Mouse (Mus musculus) MEL (cell line): ENCODE results near the gene Ms4a7. TPM values are rescaled to one million over a fixed set of nuclear protein-coding genes. Genes with fewer than 3 reads are reported as not detected.
A peak's percentile ranks its signal among the peaks of the same experiment; 100 is the strongest.

Source experiments
- DNase-seq: peaks from one replicate; pipeline ENCODE4 v3.0.0; 2011; ENCODE audit warnings: low read depth, low spot score
- H3K27ac ChIP-seq: 2 replicates; pipeline ENCODE4 v1.5.1; 2012; ENCODE audit warnings: low read depth, mild to moderate bottlenecking, control low read depth, low read length, moderate library complexity; ENCODE audit not compliant: control insufficient read depth
- H3K27me3 ChIP-seq, 2 experiments: fragments of 150-350 bp in 1 of 2; sonication (generic) in 1 of 2; 2 replicates each; pipeline ENCODE4 v1.6.1; 2012; ENCODE audit warnings: low read length in 2 of 2, mild to moderate bottlenecking in 2 of 2, improper control_type of control experiment in 1 of 2, moderate library complexity in 1 of 2; ENCODE audit not compliant: insufficient read depth in 2 of 2, control insufficient read depth in 1 of 2
- H3K36me3 ChIP-seq, 2 experiments: 2 replicates each; pipeline ENCODE4 v1.6.1; 2012 to 2014; ENCODE audit warnings: low read length in 2 of 2, improper control_type of control experiment in 1 of 2, inconsistent platforms in 1 of 2, mild to moderate bottlenecking in 1 of 2; ENCODE audit not compliant: insufficient read depth in 2 of 2, control insufficient read depth in 1 of 2
- H3K4me1 ChIP-seq, 2 experiments: fragments of 150-350 bp in 1 of 2; sonication (generic) in 1 of 2; 2 replicates each; pipeline ENCODE4 v1.6.1; 2012; ENCODE audit warnings: low read length in 2 of 2, improper control_type of control experiment in 1 of 2, mild to moderate bottlenecking in 1 of 2; ENCODE audit not compliant: insufficient read depth in 2 of 2, control insufficient read depth in 1 of 2
- H3K4me3 ChIP-seq, 2 experiments: fragments of 150-350 bp in 1 of 2; sonication (generic) in 1 of 2; 2 replicates each; pipeline ENCODE4 v1.5.1; 2012; ENCODE audit warnings: low read depth in 2 of 2, low read length in 2 of 2, mild to moderate bottlenecking in 2 of 2, moderate library complexity in 2 of 2, control low read depth in 1 of 2, improper control_type of control experiment in 1 of 2; ENCODE audit not compliant: control insufficient read depth in 1 of 2, insufficient read depth in 1 of 2
- H3K79me2 ChIP-seq: 2 replicates; pipeline ENCODE4 v1.6.1; 2012; ENCODE audit warnings: mild to moderate bottlenecking, low read length, moderate library complexity; ENCODE audit not compliant: control insufficient read depth, poor library complexity, insufficient read depth
- H3K9ac ChIP-seq: 2 replicates; pipeline ENCODE4 v1.6.1; 2012; ENCODE audit warnings: low read depth, mild to moderate bottlenecking, control low read depth, low read length, moderate library complexity; ENCODE audit not compliant: control insufficient read depth, poor library complexity, severe bottlenecking
- H3K9me3 ChIP-seq: fragments of 150-350 bp; sonication (generic); replicated peaks from 2 replicates; pipeline ENCODE4 v1.6.1; 2012; ENCODE audit warnings: mild to moderate bottlenecking, low read length, improper control_type of control experiment, moderate library complexity; ENCODE audit not compliant: insufficient read depth
- BHLHE40 ChIP-seq: IDR thresholded peaks from 2 replicates; pipeline ENCODE4 v1.6.1; 2012; ENCODE audit warnings: low read depth, mild to moderate bottlenecking, inconsistent platforms, low read length, improper control_type of control experiment, borderline replicate concordance
- CHD2 ChIP-seq: IDR thresholded peaks from 2 replicates; pipeline ENCODE4 v1.6.1; 2011; ENCODE audit warnings: low read length, improper control_type of control experiment
- CTCF ChIP-seq, 3 experiments: IDR thresholded peaks in 2 of 3; conservative IDR thresholded peaks in 1 of 3; 2 replicates each; pipeline ENCODE4 v1.5.1; 2011 to 2012; ENCODE audit warnings: low read length in 3 of 3, low read depth in 2 of 3, mild to moderate bottlenecking in 2 of 3, improper control_type of control experiment in 1 of 3, inconsistent platforms in 1 of 3, mixed read lengths in 1 of 3, moderate library complexity in 1 of 3; ENCODE audit not compliant: control insufficient read depth in 1 of 3, insufficient read depth in 1 of 3, poor library complexity in 1 of 3, severe bottlenecking in 1 of 3
- ETS1 ChIP-seq: IDR thresholded peaks from 2 replicates; pipeline ENCODE4 v1.6.1; 2012; ENCODE audit warnings: low read depth, mild to moderate bottlenecking, inconsistent platforms, low read length, improper control_type of control experiment, moderate library complexity
- GABPA ChIP-seq: IDR thresholded peaks from 2 replicates; pipeline ENCODE4 v1.6.1; 2012; ENCODE audit warnings: low read depth, mild to moderate bottlenecking, inconsistent platforms, low read length, improper control_type of control experiment, moderate library complexity
- GATA1 ChIP-seq: IDR thresholded peaks from 2 replicates; pipeline ENCODE4 v1.6.1; 2011; ENCODE audit warnings: low read depth, low read length, improper control_type of control experiment
- HCFC1 ChIP-seq: IDR thresholded peaks from 2 replicates; pipeline ENCODE4 v1.6.1; 2012; ENCODE audit warnings: low read depth, mild to moderate bottlenecking, inconsistent platforms, low read length, improper control_type of control experiment, moderate library complexity
- JUND ChIP-seq: IDR thresholded peaks from 2 replicates; pipeline ENCODE4 v1.6.1; 2011; ENCODE audit warnings: low read depth, mild to moderate bottlenecking, improper control_type of control experiment, low read length
- MAFK ChIP-seq: IDR thresholded peaks from 2 replicates; pipeline ENCODE4 v1.6.1; 2011; ENCODE audit warnings: low read depth, mild to moderate bottlenecking, low read length, improper control_type of control experiment, borderline replicate concordance
- MAX ChIP-seq: IDR thresholded peaks from 2 replicates; pipeline ENCODE4 v1.6.1; 2011; ENCODE audit warnings: low read length, improper control_type of control experiment
- MXI1 ChIP-seq: IDR thresholded peaks from 2 replicates; pipeline ENCODE4 v1.6.1; 2011; ENCODE audit warnings: mild to moderate bottlenecking, low read depth, low read length, improper control_type of control experiment
- MYC ChIP-seq: IDR thresholded peaks from 2 replicates; pipeline ENCODE4 v1.6.1; 2011; ENCODE audit warnings: low read depth, mild to moderate bottlenecking, low read length, improper control_type of control experiment, moderate library complexity
- NELFE ChIP-seq: IDR thresholded peaks from 2 replicates; pipeline ENCODE4 v1.6.1; 2011; ENCODE audit warnings: low read depth, low read length, improper control_type of control experiment
- POLR2A ChIP-seq, 2 experiments: IDR thresholded peaks; 2 replicates each; pipeline ENCODE4 v1.6.1; 2011 to 2012; ENCODE audit warnings: low read length in 2 of 2, mild to moderate bottlenecking in 2 of 2, control low read depth in 1 of 2, improper control_type of control experiment in 1 of 2, low read depth in 1 of 2, moderate library complexity in 1 of 2; ENCODE audit not compliant: control insufficient read depth in 1 of 2, insufficient read depth in 1 of 2, poor library complexity in 1 of 2
- POLR2AphosphoS2 ChIP-seq: IDR thresholded peaks from 2 replicates; pipeline ENCODE4 v1.6.1; 2011; ENCODE audit warnings: low read length, improper control_type of control experiment
- RAD21 ChIP-seq: IDR thresholded peaks from 2 replicates; pipeline ENCODE4 v1.6.1; 2011; ENCODE audit warnings: mild to moderate bottlenecking, low read depth, low read length, improper control_type of control experiment
- RCOR1 ChIP-seq: IDR thresholded peaks from 2 replicates; pipeline ENCODE4 v1.6.1; 2012; ENCODE audit warnings: low read depth, mild to moderate bottlenecking, inconsistent platforms, low read length, improper control_type of control experiment
- SMC3 ChIP-seq: IDR thresholded peaks from 2 replicates; pipeline ENCODE4 v1.6.1; 2011; ENCODE audit warnings: low read depth, low read length, improper control_type of control experiment
- TCF12 ChIP-seq: IDR thresholded peaks from 2 replicates; pipeline ENCODE4 v1.6.1; 2014; ENCODE audit warnings: low read depth, mild to moderate bottlenecking, inconsistent platforms, low read length, improper control_type of control experiment, moderate library complexity
- USF1 ChIP-seq: IDR thresholded peaks from 2 replicates; pipeline ENCODE4 v1.6.1; 2014; ENCODE audit warnings: low read depth, mild to moderate bottlenecking, inconsistent platforms, low read length, improper control_type of control experiment, moderate library complexity
- USF2 ChIP-seq, 2 experiments: IDR thresholded peaks; 2 replicates each; pipeline ENCODE4 v1.6.1; 2011 to 2012; ENCODE audit warnings: improper control_type of control experiment in 2 of 2, low read length in 2 of 2, borderline replicate concordance in 1 of 2, inconsistent platforms in 1 of 2, low read depth in 1 of 2, mild to moderate bottlenecking in 1 of 2; ENCODE audit not compliant: insufficient read depth in 1 of 2
- ZMIZ1 ChIP-seq: IDR thresholded peaks from 2 replicates; pipeline ENCODE4 v1.6.1; 2012; ENCODE audit warnings: low read depth, mild to moderate bottlenecking, inconsistent platforms, low read length, improper control_type of control experiment, moderate library complexity
- polyA plus RNA-seq, 2 experiments: library from polyadenylated mRNA; stranded (reverse) in 1 of 2; unstranded in 1 of 2; fragments of >175 nt in 1 of 2; fragments of >200 nt in 1 of 2; gene quantifications; 2 replicates each; pipeline versions ENCODE4 v1.2.1 to v1.2.4; 2012; ENCODE audit warnings: low replicate concordance in 2 of 2, low read depth in 1 of 2; ENCODE audit not compliant: insufficient read length in 2 of 2, insufficient read depth in 1 of 2, missing spikeins in 1 of 2
- total RNA-seq: library from RNA; depleted of rRNA; stranded (reverse); fragments of 300-350 nt; gene quantifications from 2 replicates; pipeline ENCODE4 v1.2.3, GENCODE M21; 2012

Ms4a7 gene
- total and polyA plus RNA-seq, 3 experiments: not detected

DNA sequence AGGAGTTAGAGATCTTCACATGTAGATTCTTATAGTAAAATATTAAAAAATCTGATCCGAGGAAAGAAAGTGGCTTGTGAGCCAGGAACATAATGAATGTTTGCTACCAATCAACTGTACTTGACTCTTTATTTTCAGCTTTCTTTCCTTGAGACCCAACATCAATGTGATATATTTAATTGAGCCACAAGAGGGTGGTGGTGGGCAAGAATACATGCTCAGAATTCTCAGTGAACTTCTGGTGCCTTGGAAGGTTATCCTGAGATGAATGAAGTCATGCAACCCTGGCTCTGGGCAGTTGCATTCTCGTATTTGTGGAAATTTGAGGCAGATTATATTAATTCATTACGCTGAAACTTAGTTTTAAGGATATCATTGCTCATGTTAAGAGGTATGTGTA is 15.9 kb upstream of the Ms4a7 start:
- no peak for DNase-seq
- TF ChIP-seq USF1: no peak
- TF ChIP-seq MYC: no peak
- no peak for TF ChIP-seq GATA1
- no peak for TF ChIP-seq MAX
- no peak for TF ChIP-seq CHD2
- TF ChIP-seq POLR2AphosphoS2: no peak
- peak in 1 of 3 experiments; percentile 32; a peak in 2 of 6 replicates for TF ChIP-seq CTCF (IDR thresholded peaks at IDR 0.05 in 2 of 3, conservative IDR thresholded peaks at IDR 0.05 in 1 of 3; ENCODE audit: control insufficient read depth in 1 of 3, insufficient read depth in 1 of 3, low read depth in 2 of 3, low read length in 3 of 3, poor library complexity in 1 of 3, severe bottlenecking in 1 of 3)
- no peak for TF ChIP-seq ZMIZ1
- TF ChIP-seq NELFE: no peak
- TF ChIP-seq JUND: no peak
- no peak for TF ChIP-seq GABPA
- TF ChIP-seq ETS1: no peak
- TF ChIP-seq MAFK: no peak
- no peak for TF ChIP-seq RCOR1
- 0 out of 2 replicates have a peak, but pooled peaks have one; percentile 16 for TF ChIP-seq SMC3
- TF ChIP-seq POLR2A (IDR thresholded peaks at IDR 0.05; ENCODE audit: control insufficient read depth in 1 of 2, insufficient read depth in 1 of 2, low read depth in 1 of 2, low read length in 2 of 2, poor library complexity in 1 of 2): no peak
- no peak for TF ChIP-seq HCFC1
- TF ChIP-seq MXI1: no peak
- TF ChIP-seq TCF12: no peak
- TF ChIP-seq BHLHE40: no peak
- TF ChIP-seq RAD21: peak; percentile 35
- no peak for TF ChIP-seq USF2 (IDR thresholded peaks at IDR 0.05; ENCODE audit: borderline replicate concordance in 1 of 2, insufficient read depth in 1 of 2, low read depth in 1 of 2, low read length in 2 of 2)
- TF ChIP-seq, all 39 proteins: peak for 3

More for the DNA sequence above, 15.9 kb upstream of the Ms4a7 start:
- H3K9ac ChIP-seq: no peak overlapping the region
- no peaks in the 10 kb centered on the region for H3K4me1 ChIP-seq
- H3K27ac ChIP-seq: no peak overlapping the region
- H3K4me3 ChIP-seq: no peak overlapping the region
- no peaks in the 10 kb centered on the region; a peak in 1 of 4 replicates for H3K27me3 ChIP-seq
- H3K79me2 ChIP-seq: no peaks in the 10 kb centered on the region
- no peaks in the 10 kb centered on the region for H3K9me3 ChIP-seq
- H3K36me3 ChIP-seq: no peaks in the 10 kb centered on the region
